Mouse (Mus musculus) ES-CJ7 (cell line): ENCODE measurements at regions not wholly inside any gene's neighbourhood (a gene's known extent, or its start where the extent isn't known, plus 50 kb on each side); places are given as distances from the start of the nearest gene placed in this dataset.

Source experiments
- DNase-seq: peaks from one replicate; pipeline ENCODE4 v3.0.0; 2011; ENCODE audit warnings: low read depth, low spot score

DNA sequence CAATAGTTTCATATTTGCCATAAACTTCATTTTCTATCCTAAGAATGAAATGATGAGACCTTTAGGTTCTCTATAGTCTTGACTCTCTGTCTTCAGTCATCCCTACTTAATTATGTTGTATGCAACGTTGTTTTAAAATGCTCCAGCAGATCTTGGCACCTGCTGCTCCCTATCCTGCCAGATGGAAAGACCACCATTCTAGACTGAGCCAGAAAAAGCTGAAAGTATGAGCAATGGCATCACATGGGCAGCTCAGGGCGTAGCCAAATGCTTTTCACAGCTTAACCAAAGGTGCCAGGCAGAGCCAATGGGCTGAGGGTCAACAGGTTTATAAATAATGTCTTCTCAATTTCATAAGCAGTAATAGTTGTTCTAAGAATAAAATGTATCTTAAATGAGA is 190.2 kb upstream of the Cdh20 start:
- no peak for DNase-seq

DNA sequence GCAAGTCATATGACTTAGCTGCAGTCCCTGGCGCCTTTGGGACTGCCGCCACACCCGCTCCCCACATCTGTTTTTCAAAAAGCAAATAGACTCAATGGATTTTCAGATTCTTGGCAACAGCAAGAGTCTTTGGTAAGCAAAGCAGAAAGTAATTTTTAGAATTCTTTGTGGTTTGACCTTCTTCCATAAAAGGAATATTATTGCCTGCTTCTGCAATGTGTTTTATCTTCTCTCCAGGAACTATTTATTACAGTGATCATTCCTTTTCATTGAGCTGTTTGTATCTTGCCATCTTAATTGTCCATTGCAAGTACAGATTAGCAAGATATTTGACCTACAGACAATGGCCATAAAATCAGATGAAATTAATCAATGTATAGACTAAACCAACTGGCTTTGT is 184.2 kb upstream of the Cdh20 start:
- no peak for DNase-seq

DNA sequence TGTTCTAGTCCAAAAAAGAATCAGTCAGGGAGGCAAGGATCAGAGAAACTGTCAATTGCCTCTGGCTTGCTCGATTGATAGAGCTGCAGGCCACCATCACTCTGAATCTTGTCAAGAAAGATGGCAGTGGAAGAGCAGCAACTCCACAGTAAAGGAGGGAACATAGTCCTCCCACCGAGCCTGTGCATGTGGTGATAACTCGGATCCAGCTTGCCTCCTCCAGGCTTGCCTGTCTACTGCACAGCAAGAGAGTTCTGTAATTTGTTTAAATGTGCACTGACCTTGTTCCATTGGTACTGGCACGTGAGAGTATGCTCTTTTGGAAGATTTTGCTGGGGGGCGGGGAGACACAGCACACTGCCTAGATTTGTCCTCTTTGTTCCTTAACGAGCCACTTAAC is 181.3 kb upstream of the Cdh20 start:
- DNase-seq: no peak

DNA sequence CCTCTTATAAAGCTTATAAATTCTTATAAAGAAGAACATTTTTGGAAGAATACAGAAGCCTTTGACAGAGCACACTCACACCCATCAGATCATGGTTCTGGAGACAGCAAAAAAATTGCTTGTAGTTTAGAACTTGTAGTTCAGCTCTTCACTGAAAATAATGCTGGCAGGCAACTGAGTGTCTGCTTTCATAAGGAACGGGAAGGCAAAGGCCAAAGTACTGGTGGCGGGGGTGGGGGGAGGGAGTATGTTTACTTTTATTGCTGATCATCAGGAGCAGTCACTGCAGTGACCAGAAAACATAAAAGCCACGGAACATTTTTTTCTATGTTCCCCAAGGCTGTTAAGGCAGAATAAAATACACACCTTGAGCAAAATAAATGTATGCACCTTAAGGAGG is 163.0 kb upstream of the Cdh20 start:
- DNase-seq: no peak

DNA sequence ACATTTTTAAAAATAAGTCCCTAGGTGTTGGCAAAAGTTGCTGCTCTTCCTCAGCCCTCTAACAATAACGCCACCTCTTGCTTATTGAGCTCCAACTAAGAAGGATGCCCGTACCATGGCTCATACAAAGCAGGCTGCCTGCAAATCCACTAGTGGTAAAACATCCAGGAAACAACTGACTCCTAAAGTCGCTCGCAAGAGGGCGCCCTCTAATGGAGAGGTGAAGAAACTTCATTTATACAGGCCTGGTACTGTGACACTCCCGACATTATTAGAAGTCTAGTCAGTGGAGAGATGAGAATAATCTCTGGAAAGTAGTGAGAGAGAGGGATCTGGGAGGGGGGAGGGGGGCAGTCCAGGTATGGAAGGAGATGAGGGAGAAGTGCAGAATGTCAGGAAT is 158.9 kb upstream of the Cdh20 start:
- DNase-seq: peak; percentile 58

DNA sequence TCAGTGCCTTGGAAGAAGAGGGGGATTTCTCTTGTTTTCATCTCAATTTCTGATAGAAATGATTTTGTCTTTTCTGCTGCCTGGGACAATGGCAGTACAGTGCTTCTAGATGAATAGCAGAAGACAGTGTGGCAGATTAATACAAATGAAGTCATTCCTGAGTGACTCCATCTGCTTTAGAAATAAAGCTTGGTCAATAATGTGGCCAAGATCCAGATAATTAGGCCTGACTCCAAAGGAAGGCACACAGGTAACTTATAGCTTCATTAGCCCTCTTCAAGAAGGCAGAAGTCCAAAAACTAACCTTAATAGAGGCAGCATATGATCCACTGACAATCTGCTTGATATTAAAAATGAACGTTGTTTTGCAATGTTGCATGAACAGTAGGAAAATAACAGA is 151.0 kb upstream of the Cdh20 start:
- no peak for DNase-seq

DNA sequence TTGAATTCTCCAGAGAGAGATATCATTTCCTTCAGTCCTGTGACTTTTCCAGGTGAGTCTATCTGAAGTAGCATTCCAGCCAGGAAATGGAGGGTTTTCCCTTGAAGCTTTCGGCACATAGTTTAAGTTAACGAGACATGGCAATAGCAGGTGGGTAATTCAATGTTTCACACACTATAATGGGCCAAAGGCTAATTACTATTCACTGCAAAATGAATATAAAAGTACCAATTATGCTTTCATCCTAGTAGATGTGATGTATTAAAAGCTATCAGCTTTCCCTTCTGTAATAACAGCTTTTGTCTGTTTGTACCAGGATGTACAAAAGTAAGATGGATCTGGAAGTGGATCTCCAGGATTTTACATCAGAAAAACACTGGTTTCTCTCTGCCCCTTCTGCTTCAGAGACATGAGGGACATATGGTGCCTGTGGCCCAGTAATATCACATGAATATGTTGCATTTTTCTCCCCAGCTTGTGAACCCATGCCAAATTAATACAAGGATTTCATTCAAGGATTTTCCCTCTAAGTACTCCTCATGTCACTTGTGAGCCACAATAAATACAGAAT is 148.4 kb upstream of the Cdh20 start:
- no peak for DNase-seq

DNA sequence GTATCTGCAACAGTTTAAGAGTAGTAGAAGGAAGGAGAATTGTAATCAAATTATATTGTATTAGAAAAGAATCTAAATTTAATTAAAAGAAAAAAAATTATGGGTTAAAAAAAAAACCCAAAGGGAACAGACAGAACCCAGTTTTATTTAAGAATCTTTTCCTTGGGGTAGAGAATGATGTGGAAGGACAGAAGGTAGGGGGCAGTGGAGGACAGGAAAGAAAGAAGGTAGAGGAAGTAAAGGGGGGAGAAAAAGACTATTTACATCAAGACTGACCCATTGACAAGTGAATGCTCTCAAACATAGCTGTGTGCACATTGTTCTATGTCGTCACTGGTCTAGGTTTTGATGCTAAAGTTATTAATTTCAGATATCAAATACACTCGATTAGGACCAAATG is 142.8 kb upstream of the Cdh20 start:
- DNase-seq: no peak

DNA sequence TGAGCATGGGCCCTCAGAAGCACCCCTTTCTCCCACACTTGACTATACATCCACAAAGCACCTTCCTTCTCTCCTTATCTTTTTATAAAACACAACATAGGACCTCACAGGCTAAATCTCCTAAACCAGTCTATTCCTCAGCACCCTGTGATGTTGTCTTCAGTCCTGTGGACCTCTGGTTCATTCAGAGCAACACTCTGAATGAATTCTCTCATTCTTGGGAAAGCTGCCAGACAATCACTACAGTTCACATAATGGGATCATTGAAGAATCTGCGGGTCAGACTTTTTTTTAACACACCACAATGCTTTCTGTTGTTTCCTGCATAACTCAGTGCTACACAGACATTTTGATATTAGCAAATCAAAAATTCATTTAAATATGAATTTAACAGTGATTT is 115.9 kb upstream of the Cdh20 start:
- no peak for DNase-seq
